Mouse (Mus musculus): ENCODE results near the gene Speg. TPM values are rescaled to one million over a fixed set of nuclear protein-coding genes. Genes with fewer than 3 reads are reported as not detected.

The Speg gene
- polyA plus RNA-seq (2014; fragmentation: Illumina TruSeq; extraction: RNeasy Lipid Tissue Mini Kit (QIAGEN cat#74804); ENCODE audit: low read depth, low replicate concordance): 125 TPM

GRCm38 (mm10) chr1:75374950-75375936, at the start of gene Speg:
Speg (plus strand) TSS chr1:75375297.

GRCm38 (mm10) chr1:75360112-75361031, 14.7 kb upstream of the Speg start, which contains the start of gene Des:
Des (plus strand) TSS chr1:75360329.

GRCm38 (mm10) chr1:75435475-75436328, 60.6 kb downstream of the Speg start, which contains the start of gene Gmppa:
Gmppa (plus strand) TSS chr1:75435930.

GRCm38 (mm10) chr1:75450314-75451005, 75.4 kb downstream of the Speg start, which contains the start of gene Asic4:
Asic4 (plus strand) TSS chr1:75450436.

GRCm38 (mm10) chr1:75478916-75479634, 104.0 kb downstream of the Speg start, which contains the start of the genes Chpf and Tmem198:
Chpf (minus strand) TSS chr1:75479307.
Tmem198 (plus strand) TSS chr1:75479532.

Other genes with a start within 250 kb of the Speg start
- gene Slc23a3, start 241.4 kb upstream of the Speg start, polyA plus RNA-seq (2014; fragmentation: Illumina TruSeq; extraction: RNeasy Lipid Tissue Mini Kit (QIAGEN cat#74804); ENCODE audit: low read depth, low replicate concordance): 0.92 TPM
- gene Cnppd1, start 232.6 kb upstream of the Speg start, polyA plus RNA-seq (2014; fragmentation: Illumina TruSeq; extraction: RNeasy Lipid Tissue Mini Kit (QIAGEN cat#74804); ENCODE audit: low read depth, low replicate concordance): 31.4 TPM
- 22.9 TPM for gene Retreg2, start 232.5 kb upstream of the Speg start, polyA plus RNA-seq (2014; fragmentation: Illumina TruSeq; extraction: RNeasy Lipid Tissue Mini Kit (QIAGEN cat#74804); ENCODE audit: low read depth, low replicate concordance)
- 18.5 TPM for gene Zfand2b, start 206.7 kb upstream of the Speg start, polyA plus RNA-seq (2014; fragmentation: Illumina TruSeq; extraction: RNeasy Lipid Tissue Mini Kit (QIAGEN cat#74804); ENCODE audit: low read depth, low replicate concordance)
- 19.1 TPM for gene Abcb6, start 194.9 kb upstream of the Speg start, polyA plus RNA-seq (2014; fragmentation: Illumina TruSeq; extraction: RNeasy Lipid Tissue Mini Kit (QIAGEN cat#74804); ENCODE audit: low read depth, low replicate concordance)
- gene Ankzf1, start 183.1 kb upstream of the Speg start, polyA plus RNA-seq (2014; fragmentation: Illumina TruSeq; extraction: RNeasy Lipid Tissue Mini Kit (QIAGEN cat#74804); ENCODE audit: low read depth, low replicate concordance): 18.6 TPM
- gene Atg9a, start 183.1 kb upstream of the Speg start, polyA plus RNA-seq (2014; fragmentation: Illumina TruSeq; extraction: RNeasy Lipid Tissue Mini Kit (QIAGEN cat#74804); ENCODE audit: low read depth, low replicate concordance): 60.8 TPM
- 3.8 TPM for gene Glb1l, start 164.5 kb upstream of the Speg start, polyA plus RNA-seq (2014; fragmentation: Illumina TruSeq; extraction: RNeasy Lipid Tissue Mini Kit (QIAGEN cat#74804); ENCODE audit: low read depth, low replicate concordance)
- 57.6 TPM for gene Stk16, start 164.5 kb upstream of the Speg start, polyA plus RNA-seq (2014; fragmentation: Illumina TruSeq; extraction: RNeasy Lipid Tissue Mini Kit (QIAGEN cat#74804); ENCODE audit: low read depth, low replicate concordance)
- 524 TPM for gene Tuba4a, start 155.4 kb upstream of the Speg start, polyA plus RNA-seq (2014; fragmentation: Illumina TruSeq; extraction: RNeasy Lipid Tissue Mini Kit (QIAGEN cat#74804); ENCODE audit: low read depth, low replicate concordance)
- not detected for gene A630095N17Rik, start 143.2 kb upstream of the Speg start, polyA plus RNA-seq (2014; fragmentation: Illumina TruSeq; extraction: RNeasy Lipid Tissue Mini Kit (QIAGEN cat#74804); ENCODE audit: low read depth, low replicate concordance)
- 138 TPM for gene Dnajb2, start 138.9 kb upstream of the Speg start, polyA plus RNA-seq (2014; fragmentation: Illumina TruSeq; extraction: RNeasy Lipid Tissue Mini Kit (QIAGEN cat#74804); ENCODE audit: low read depth, low replicate concordance)
- gene Ptprn, start 110.8 kb upstream of the Speg start, polyA plus RNA-seq (2014; fragmentation: Illumina TruSeq; extraction: RNeasy Lipid Tissue Mini Kit (QIAGEN cat#74804); ENCODE audit: low read depth, low replicate concordance): 1.8 TPM
- gene Resp18, start 96.9 kb upstream of the Speg start, polyA plus RNA-seq (2014; fragmentation: Illumina TruSeq; extraction: RNeasy Lipid Tissue Mini Kit (QIAGEN cat#74804); ENCODE audit: low read depth, low replicate concordance): not detected
- gene Dnpep, start 57.3 kb upstream of the Speg start, polyA plus RNA-seq (2014; fragmentation: Illumina TruSeq; extraction: RNeasy Lipid Tissue Mini Kit (QIAGEN cat#74804); ENCODE audit: low read depth, low replicate concordance): 85.9 TPM
- 1,259 TPM for gene Des, start 15.0 kb upstream of the Speg start, polyA plus RNA-seq (2014; fragmentation: Illumina TruSeq; extraction: RNeasy Lipid Tissue Mini Kit (QIAGEN cat#74804); ENCODE audit: low read depth, low replicate concordance)
- gene Gmppa, start 60.6 kb downstream of the Speg start, polyA plus RNA-seq (2014; fragmentation: Illumina TruSeq; extraction: RNeasy Lipid Tissue Mini Kit (QIAGEN cat#74804); ENCODE audit: low read depth, low replicate concordance): 62.0 TPM
- not detected for gene Asic4, start 75.1 kb downstream of the Speg start, polyA plus RNA-seq (2014; fragmentation: Illumina TruSeq; extraction: RNeasy Lipid Tissue Mini Kit (QIAGEN cat#74804); ENCODE audit: low read depth, low replicate concordance)
- gene Chpf, start 104.0 kb downstream of the Speg start, polyA plus RNA-seq (2014; fragmentation: Illumina TruSeq; extraction: RNeasy Lipid Tissue Mini Kit (QIAGEN cat#74804); ENCODE audit: low read depth, low replicate concordance): 18.1 TPM
- gene Tmem198, start 104.2 kb downstream of the Speg start, polyA plus RNA-seq (2014; fragmentation: Illumina TruSeq; extraction: RNeasy Lipid Tissue Mini Kit (QIAGEN cat#74804); ENCODE audit: low read depth, low replicate concordance): 0.55 TPM
- gene Obsl1, start 131.2 kb downstream of the Speg start, polyA plus RNA-seq (2014; fragmentation: Illumina TruSeq; extraction: RNeasy Lipid Tissue Mini Kit (QIAGEN cat#74804); ENCODE audit: low read depth, low replicate concordance): 92.8 TPM
- gene Inha, start 131.8 kb downstream of the Speg start, polyA plus RNA-seq (2014; fragmentation: Illumina TruSeq; extraction: RNeasy Lipid Tissue Mini Kit (QIAGEN cat#74804); ENCODE audit: low read depth, low replicate concordance): 6.3 TPM
- 9.2 TPM for gene Stk11ip, start 146.2 kb downstream of the Speg start, polyA plus RNA-seq (2014; fragmentation: Illumina TruSeq; extraction: RNeasy Lipid Tissue Mini Kit (QIAGEN cat#74804); ENCODE audit: low read depth, low replicate concordance)
- gene Slc4a3, start 171.0 kb downstream of the Speg start, polyA plus RNA-seq (2014; fragmentation: Illumina TruSeq; extraction: RNeasy Lipid Tissue Mini Kit (QIAGEN cat#74804); ENCODE audit: low read depth, low replicate concordance): 234 TPM

Measured in heart, adult 10 weeks (tissue).